Mouse (Mus musculus) CD4-positive helper T cell, adult 2 months (primary cell): ENCODE results near the gene Cmtm2b.
A peak's percentile ranks its signal among the peaks of the same experiment; 100 is the strongest.

Experiments used
- DNase-seq: peaks from one replicate; pipeline ENCODE4 v3.0.0-alpha.2; 2012; ENCODE audit warnings: low read depth, missing footprints, low spot score

Gene Cmtm2b

GRCm38 (mm10) chr8:104341678-104342077 is 19.6 kb downstream of the Cmtm2b start:
- no peak for DNase-seq

GRCm38 (mm10) chr8:104342426-104342825 is 20.4 kb downstream of the Cmtm2b start:
- no peak for DNase-seq

GRCm38 (mm10) chr8:104343957-104344356 is 21.9 kb downstream of the Cmtm2b start:
- DNase-seq: peak; percentile 80

GRCm38 (mm10) chr8:104344622-104345021 is 22.6 kb downstream of the Cmtm2b start:
- DNase-seq: no peak

GRCm38 (mm10) chr8:104346706-104347105 is 24.7 kb downstream of the Cmtm2b start:
- DNase-seq: no peak

GRCm38 (mm10) chr8:104348971-104349370 is 26.9 kb downstream of the Cmtm2b start:
- no peak for DNase-seq

GRCm38 (mm10) chr8:104350047-104350446 is 28.0 kb downstream of the Cmtm2b start:
- DNase-seq: no peak

GRCm38 (mm10) chr8:104353186-104353585 is 31.2 kb downstream of the Cmtm2b start:
- DNase-seq: no peak

GRCm38 (mm10) chr8:104354504-104354903 is 32.5 kb downstream of the Cmtm2b start:
- DNase-seq: no peak

GRCm38 (mm10) chr8:104358637-104359036 is 36.6 kb downstream of the Cmtm2b start:
- no peak for DNase-seq

- no peak for DNase-seq
These were observed 37.9 kb downstream of the Cmtm2b start for GRCm38 (mm10) chr8:104359778-104360456.

GRCm38 (mm10) chr8:104365695-104366094 is 43.7 kb downstream of the Cmtm2b start:
- DNase-seq: no peak

- DNase-seq: no peak
These were observed 45.4 kb downstream of the Cmtm2b start for GRCm38 (mm10) chr8:104367398-104367797.

GRCm38 (mm10) chr8:104369591-104369990 is 47.6 kb downstream of the Cmtm2b start:
- no peak for DNase-seq

- DNase-seq: no peak
These were observed 48.0 kb downstream of the Cmtm2b start for GRCm38 (mm10) chr8:104370071-104370470.

- DNase-seq: no peak
These were observed 49.1 kb downstream of the Cmtm2b start for GRCm38 (mm10) chr8:104371121-104371520.

GRCm38 (mm10) chr8:104373779-104374178 is 51.7 kb downstream of the Cmtm2b start:
- DNase-seq: no peak

- no peak for DNase-seq
These were observed 52.2 kb downstream of the Cmtm2b start for GRCm38 (mm10) chr8:104374269-104374668.

- DNase-seq: no peak
These were observed 53.1 kb downstream of the Cmtm2b start for GRCm38 (mm10) chr8:104374864-104375846.

GRCm38 (mm10) chr8:104375959-104376358 is 53.9 kb downstream of the Cmtm2b start:
- no peak for DNase-seq

- no peak for DNase-seq
These were observed 54.6 kb downstream of the Cmtm2b start for GRCm38 (mm10) chr8:104376669-104377068.

- DNase-seq: no peak
These were observed 57.3 kb downstream of the Cmtm2b start for GRCm38 (mm10) chr8:104379301-104379836.
